Mouse (Mus musculus) CH12.LX (cell line): ENCODE measurements around the gene Macrod1. TPM values are rescaled to one million over a fixed set of nuclear protein-coding genes. Genes with fewer than 3 reads are reported as not detected.

Experiments used
- DNase-seq: peaks from one replicate; pipeline ENCODE4 v3.0.0-alpha.2; 2013; ENCODE audit errors: extremely low read depth
- H3K27ac ChIP-seq: 2 replicates; pipeline ENCODE4 v1.5.1; 2012; ENCODE audit warnings: low read depth, mild to moderate bottlenecking, control low read depth, moderate library complexity; ENCODE audit not compliant: insufficient read depth
- H3K27me3 ChIP-seq: replicated peaks from 2 replicates; pipeline ENCODE3; 2012; ENCODE audit warnings: inconsistent platforms
- H3K36me3 ChIP-seq, 2 experiments: replicated peaks in 1 of 2; 2 replicates each; pipeline versions ENCODE3 to v1.6.1; 2012; ENCODE audit warnings: inconsistent platforms in 1 of 2, low read length in 1 of 2, mild to moderate bottlenecking in 1 of 2, mixed read lengths in 1 of 2, moderate library complexity in 1 of 2; ENCODE audit not compliant: control insufficient read depth in 1 of 2, insufficient read depth in 1 of 2
- H3K4me1 ChIP-seq, 2 experiments: 2 replicates each; pipeline ENCODE4 v1.6.1; 2012; ENCODE audit warnings: inconsistent platforms in 1 of 2, moderate library complexity in 1 of 2; ENCODE audit not compliant: insufficient read depth in 2 of 2, control insufficient read depth in 1 of 2
- H3K4me2 ChIP-seq: 2 replicates; pipeline ENCODE4 v1.6.1; 2012; ENCODE audit warnings: low read depth, mild to moderate bottlenecking, control low read depth; ENCODE audit not compliant: poor library complexity, insufficient read depth, severe bottlenecking
- H3K4me3 ChIP-seq, 3 experiments: fragments of 150-350 bp in 1 of 3; sonication (generic) in 1 of 3; replicated peaks in 1 of 3; 2 replicates each; pipeline versions ENCODE3 to v1.5.1; 2011 to 2012; ENCODE audit warnings: low read depth in 2 of 3, low read length in 2 of 3, mild to moderate bottlenecking in 2 of 3, moderate library complexity in 2 of 3, control low read depth in 1 of 3, improper control_type of control experiment in 1 of 3, inconsistent platforms in 1 of 3, mixed read lengths in 1 of 3; ENCODE audit not compliant: poor library complexity in 1 of 3
- H3K79me2 ChIP-seq: replicated peaks from 2 replicates; pipeline ENCODE4 v1.6.1; 2012; ENCODE audit warnings: mild to moderate bottlenecking, moderate library complexity; ENCODE audit not compliant: control insufficient read depth, poor library complexity, insufficient read depth, severe bottlenecking; ENCODE audit errors: extremely low read depth
- H3K9ac ChIP-seq: 2 replicates; pipeline ENCODE4 v1.6.1; 2012; ENCODE audit warnings: low read depth, mild to moderate bottlenecking, control low read depth, moderate library complexity; ENCODE audit not compliant: insufficient read depth
- H3K9me3 ChIP-seq: replicated peaks from 2 replicates; pipeline ENCODE3; 2012; ENCODE audit warnings: low read length, inconsistent platforms, mixed read lengths
- BHLHE40 ChIP-seq: IDR thresholded peaks from 2 replicates; pipeline ENCODE4 v1.6.1; 2011; ENCODE audit warnings: mild to moderate bottlenecking, low read depth, low read length, improper control_type of control experiment
- CHD1 ChIP-seq: IDR thresholded peaks from 2 replicates; pipeline ENCODE4 v1.6.1; 2012; ENCODE audit warnings: low read depth, low read length, improper control_type of control experiment, inconsistent platforms
- E2F4 ChIP-seq: IDR thresholded peaks from 2 replicates; pipeline ENCODE4 v1.6.1; 2011; ENCODE audit warnings: low read depth, low read length, improper control_type of control experiment; ENCODE audit not compliant: insufficient replicate concordance
- EP300 ChIP-seq: IDR thresholded peaks from 2 replicates; pipeline ENCODE4 v1.6.1; 2011; ENCODE audit warnings: low read length, improper control_type of control experiment
- GABPA ChIP-seq: IDR thresholded peaks from 2 replicates; pipeline ENCODE4 v1.6.1; 2012; ENCODE audit warnings: low read depth, low read length, improper control_type of control experiment, inconsistent platforms; ENCODE audit not compliant: insufficient replicate concordance
- HCFC1 ChIP-seq: IDR thresholded peaks from 2 replicates; pipeline ENCODE4 v1.6.1; 2012; ENCODE audit warnings: low read depth, mild to moderate bottlenecking, inconsistent platforms, low read length, improper control_type of control experiment
- IRF4 ChIP-seq: IDR thresholded peaks from 2 replicates; pipeline ENCODE4 v1.6.1; 2014; ENCODE audit warnings: low read depth, mild to moderate bottlenecking, inconsistent platforms, low read length, improper control_type of control experiment
- JUN ChIP-seq: IDR thresholded peaks from 2 replicates; pipeline ENCODE4 v1.6.1; 2011; ENCODE audit warnings: low read depth, mild to moderate bottlenecking, low read length, improper control_type of control experiment, moderate library complexity; ENCODE audit not compliant: insufficient read depth
- JUND ChIP-seq: conservative IDR thresholded peaks from 2 replicates; pipeline ENCODE4 v1.6.1; 2011; ENCODE audit warnings: low read depth, low read length, improper control_type of control experiment
- KAT2A ChIP-seq: IDR thresholded peaks from 2 replicates; pipeline ENCODE4 v1.6.1; 2012; ENCODE audit warnings: low read length, improper control_type of control experiment, inconsistent platforms; ENCODE audit not compliant: insufficient replicate concordance
- MAFK ChIP-seq: IDR thresholded peaks from 2 replicates; pipeline ENCODE4 v1.6.1; 2011; ENCODE audit warnings: low read length, improper control_type of control experiment; ENCODE audit not compliant: insufficient replicate concordance
- MAX ChIP-seq: IDR thresholded peaks from 2 replicates; pipeline ENCODE4 v1.6.1; 2011; ENCODE audit warnings: low read length, improper control_type of control experiment
- MAZ ChIP-seq: IDR thresholded peaks from 2 replicates; pipeline ENCODE4 v1.6.1; 2012; ENCODE audit warnings: low read depth, mild to moderate bottlenecking, inconsistent platforms, low read length, improper control_type of control experiment, moderate library complexity
- MEF2A ChIP-seq: IDR thresholded peaks from 2 replicates; pipeline ENCODE4 v1.6.1; 2014; ENCODE audit warnings: low read depth, mild to moderate bottlenecking, inconsistent platforms, low read length, improper control_type of control experiment, borderline replicate concordance
- MXI1 ChIP-seq: IDR thresholded peaks from 2 replicates; pipeline ENCODE4 v1.6.1; 2011; ENCODE audit warnings: mild to moderate bottlenecking, low read depth, low read length, improper control_type of control experiment
- MYC ChIP-seq: IDR thresholded peaks from 2 replicates; pipeline ENCODE4 v1.6.1; 2011; ENCODE audit warnings: low read depth, mild to moderate bottlenecking, improper control_type of control experiment, low read length
- NRF1 ChIP-seq: IDR thresholded peaks from 2 replicates; pipeline ENCODE4 v1.6.1; 2014; ENCODE audit warnings: low read depth, mild to moderate bottlenecking, inconsistent platforms, low read length, improper control_type of control experiment, moderate library complexity
- PAX5 ChIP-seq: IDR thresholded peaks from 2 replicates; pipeline ENCODE4 v1.6.1; 2012; ENCODE audit warnings: low read length, inconsistent platforms, mixed read lengths
- POLR2A ChIP-seq: IDR thresholded peaks from 2 replicates; pipeline ENCODE4 v1.6.1; 2011; ENCODE audit warnings: low read depth, mild to moderate bottlenecking, improper control_type of control experiment, low read length
- POLR2AphosphoS2 ChIP-seq: IDR thresholded peaks from 2 replicates; pipeline ENCODE4 v1.6.1; 2011; ENCODE audit warnings: low read depth, low read length, improper control_type of control experiment
- RAD21 ChIP-seq: IDR thresholded peaks from 2 replicates; pipeline ENCODE4 v1.6.1; 2011; ENCODE audit warnings: low read depth, mild to moderate bottlenecking, low read length, improper control_type of control experiment, moderate library complexity
- RCOR1 ChIP-seq: conservative IDR thresholded peaks from 2 replicates; pipeline ENCODE4 v1.6.1; 2012; ENCODE audit warnings: low read depth, mild to moderate bottlenecking, inconsistent platforms, low read length, improper control_type of control experiment
- TBP ChIP-seq: conservative IDR thresholded peaks from 2 replicates; pipeline ENCODE4 v1.6.1; 2011; ENCODE audit warnings: low read depth, low read length, improper control_type of control experiment
- TCF12 ChIP-seq: IDR thresholded peaks from 2 replicates; pipeline ENCODE4 v1.6.1; 2014; ENCODE audit warnings: low read depth, mild to moderate bottlenecking, inconsistent platforms, low read length, improper control_type of control experiment
- ZNF384 ChIP-seq: IDR thresholded peaks from 2 replicates; pipeline ENCODE4 v1.6.1; 2012; ENCODE audit warnings: low read depth, low read length, improper control_type of control experiment, inconsistent platforms
- dilution Hi-C: fragments of 300-500 bp; cut with MboI; formaldehyde crosslinking; loops from 2 replicates; pipeline ENCODE4 v1.14.3; 2020; ENCODE audit warnings: low sequenced_read_pairs; ENCODE audit not compliant: extremely low pct_unique_long_range_greater_than_20kb, extremely low pct_ligation_motif_present
- in situ Hi-C: fragments of 300-500 bp; cut with MboI; formaldehyde crosslinking; loops from 3 replicates; pipeline ENCODE4 v1.14.3; 2019; ENCODE audit warnings: low sequenced_read_pairs, low pct_ligation_motif_present, low pct_unique_long_range_greater_than_20kb, mixed read lengths
- polyA plus RNA-seq: library from polyadenylated mRNA; unstranded; fragments of >175 nt; gene quantifications from 2 replicates; pipeline ENCODE4 v1.2.1, GENCODE M21; 2012; ENCODE audit warnings: low read depth; ENCODE audit not compliant: insufficient read length
- total RNA-seq, 2 experiments: library from RNA; depleted of rRNA; stranded (reverse); fragments of 300-350 nt in 1 of 2; fragments of >200 nt in 1 of 2; gene quantifications; 2 replicates each; pipeline ENCODE4 v1.2.3; 2012 to 2014

The Macrod1 gene
- total and polyA plus RNA-seq, 3 experiments, result 1.0 TPM; not detected in 2

- in situ Hi-C loops (no loop called here), dilution Hi-C loops (no loop called here)
- no peak overlapping the region for H3K9ac ChIP-seq
- no peaks in the 10 kb centered on the region for H3K36me3 ChIP-seq
- H3K27ac ChIP-seq, result no peak overlapping the region
- H3K4me3 ChIP-seq, result no peak overlapping the region
- DNase-seq, result no peak
- no peaks in the 10 kb centered on the region for H3K79me2 ChIP-seq
- H3K27me3 ChIP-seq, result peaks cover 79% of the 10 kb centered on the region
- H3K9me3 ChIP-seq, result peaks cover 4% of the 10 kb centered on the region
- no peak for TF ChIP-seq POLR2A
- no peak for TF ChIP-seq PAX5
- no peak for TF ChIP-seq CHD1
- no peak for TF ChIP-seq EP300
- TF ChIP-seq POLR2AphosphoS2, result no peak
- no peak for TF ChIP-seq JUND
- no peak for TF ChIP-seq MAX
- no peak for TF ChIP-seq MAZ
- TF ChIP-seq IRF4, result no peak
- TF ChIP-seq BHLHE40, result no peak
- TF ChIP-seq JUN, result no peak
- TF ChIP-seq MXI1, result no peak
- TF ChIP-seq MAFK, result no peak
- H3K4me2 ChIP-seq, result no peak overlapping the region
- peaks cover 2 to 7% of the 10 kb centered on the region in 2 experiments; a peak in 2 of 4 replicates for H3K4me1 ChIP-seq
Measured at GRCm38 (mm10) chr19:7166767-7167166, 110.2 kb downstream of the Macrod1 start.

- peaks cover 2 to 11% of the 10 kb centered on the region in 2 experiments; a peak in 2 of 4 replicates for H3K4me1 ChIP-seq
- no peaks in the 10 kb centered on the region for H3K36me3 ChIP-seq
- no peak overlapping the region for H3K9ac ChIP-seq
- no peak for TF ChIP-seq RAD21
- TF ChIP-seq ZNF384, result no peak
- TF ChIP-seq KAT2A, result no peak
- TF ChIP-seq BHLHE40, result no peak
- TF ChIP-seq HCFC1, result no peak
- TF ChIP-seq MXI1, result no peak
- TF ChIP-seq CHD1, result no peak
- TF ChIP-seq EP300, result no peak
- no peak for TF ChIP-seq PAX5
- no peak for TF ChIP-seq POLR2AphosphoS2
- TF ChIP-seq MYC, result no peak
- no peak for TF ChIP-seq MAX
- TF ChIP-seq TBP, result no peak
- TF ChIP-seq TCF12, result no peak
- TF ChIP-seq NRF1, result no peak
- no peak for TF ChIP-seq GABPA
- no peak for TF ChIP-seq RCOR1
- no peak for TF ChIP-seq E2F4
- TF ChIP-seq IRF4, result no peak
- no peak for TF ChIP-seq MEF2A
- TF ChIP-seq, all 38 proteins: peak for 0
- H3K4me2 ChIP-seq, result no peak overlapping the region
- H3K27me3 ChIP-seq, result peaks cover 81% of the 10 kb centered on the region
- no peak overlapping the region for H3K4me3 ChIP-seq
- no peaks in the 10 kb centered on the region for H3K79me2 ChIP-seq
- no peak overlapping the region for H3K27ac ChIP-seq
- in situ Hi-C loops, result no loop called here
- no peak for DNase-seq
- dilution Hi-C loops, result no loop called here
- H3K9me3 ChIP-seq, result peaks cover 4% of the 10 kb centered on the region
Measured at GRCm38 (mm10) chr19:7168423-7168822, 111.8 kb downstream of the Macrod1 start.
